Mouse (Mus musculus): Measurements from ENCODE around the gene Snx27.

Gene Snx27

GRCm38 (mm10) chr3:94582456-94582891 is at the start of gene Snx27:
TSS of gene Snx27 (minus strand) at chr3:94582716.
- peak; percentile 83 to 85 for DNase-seq (ENCODE audit: low spot score in 2 of 2)

DNA sequence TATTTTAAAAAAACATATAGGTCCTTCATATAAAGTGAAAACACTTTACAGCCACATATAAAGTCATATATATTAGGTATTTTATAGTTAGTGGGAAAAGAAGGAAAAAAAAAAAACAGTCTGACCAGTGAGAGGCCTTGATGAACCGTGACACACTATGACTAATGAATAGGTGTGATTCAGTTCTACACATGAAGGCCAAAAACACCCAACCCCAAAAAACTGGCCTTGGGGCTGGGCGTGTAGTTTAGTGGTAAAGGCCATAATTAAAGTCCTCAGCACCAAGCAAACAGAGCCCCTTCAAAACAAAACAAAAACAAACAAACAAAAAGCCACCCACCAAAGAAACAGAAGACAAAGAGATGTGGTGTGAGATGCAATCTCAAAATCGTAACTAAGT is 47.4 kb upstream of the Snx27 start:
- no peak for DNase-seq (ENCODE audit: low spot score in 2 of 2)

GRCm38 (mm10) chr3:94628712-94629111 is 46.2 kb upstream of the Snx27 start:
- no peak for DNase-seq (ENCODE audit: low spot score in 2 of 2)

GRCm38 (mm10) chr3:94624281-94624680 is 41.8 kb upstream of the Snx27 start:
- no peak for DNase-seq (ENCODE audit: low spot score in 2 of 2)

DNA sequence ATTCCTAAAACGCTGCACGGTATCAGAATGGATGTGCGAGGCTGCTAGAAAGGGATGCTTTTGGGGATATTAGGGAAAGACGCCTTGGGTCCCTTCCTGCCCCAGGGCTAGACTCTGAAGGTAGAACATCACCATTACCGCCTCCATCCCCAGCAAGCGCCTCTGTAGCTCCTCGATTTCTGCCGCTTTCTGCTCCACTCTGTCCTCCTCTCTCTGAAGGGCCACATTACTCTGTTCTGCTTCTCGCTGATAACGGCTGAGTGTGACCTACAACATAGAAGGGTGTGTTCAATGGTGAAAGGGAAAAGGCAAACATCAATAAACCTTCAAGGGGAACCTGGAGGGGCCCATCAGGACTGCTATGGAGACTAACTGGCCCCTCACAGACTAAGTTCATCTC is 40.0 kb upstream of the Snx27 start:
- no peak for DNase-seq (ENCODE audit: low spot score in 2 of 2)

- no peak for DNase-seq (ENCODE audit: low spot score in 2 of 2)
Measured at GRCm38 (mm10) chr3:94621740-94622507, 39.4 kb upstream of the Snx27 start.

DNA sequence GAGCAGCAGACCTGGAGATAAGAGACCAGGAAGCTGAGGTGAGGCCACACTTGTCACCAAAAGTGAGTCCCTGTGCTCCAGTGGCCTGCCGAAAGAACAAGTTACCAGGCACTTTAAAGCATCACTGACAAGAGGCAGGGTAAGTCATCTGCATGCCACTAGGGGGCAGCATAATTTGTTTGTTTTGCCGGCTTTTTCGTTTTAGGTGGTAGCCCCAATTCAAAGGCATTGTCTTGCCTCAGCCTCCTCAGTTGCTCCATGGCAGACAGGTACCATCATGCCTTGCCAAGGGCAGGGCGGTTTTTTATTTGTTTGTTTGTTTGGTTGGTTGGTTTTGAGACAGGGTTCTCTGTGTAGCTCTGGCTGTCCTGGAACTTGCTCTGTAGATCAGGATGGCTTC is 34.2 kb upstream of the Snx27 start:
- peak; percentile 39 to 67 for DNase-seq (ENCODE audit: low spot score in 2 of 2)

- DNase-seq (ENCODE audit: low spot score in 2 of 2), result no peak
Measured at GRCm38 (mm10) chr3:94613258-94613878, 30.9 kb upstream of the Snx27 start.

GRCm38 (mm10) chr3:94612274-94612673 is 29.8 kb upstream of the Snx27 start:
- no peak for DNase-seq (ENCODE audit: low spot score in 2 of 2)

DNA sequence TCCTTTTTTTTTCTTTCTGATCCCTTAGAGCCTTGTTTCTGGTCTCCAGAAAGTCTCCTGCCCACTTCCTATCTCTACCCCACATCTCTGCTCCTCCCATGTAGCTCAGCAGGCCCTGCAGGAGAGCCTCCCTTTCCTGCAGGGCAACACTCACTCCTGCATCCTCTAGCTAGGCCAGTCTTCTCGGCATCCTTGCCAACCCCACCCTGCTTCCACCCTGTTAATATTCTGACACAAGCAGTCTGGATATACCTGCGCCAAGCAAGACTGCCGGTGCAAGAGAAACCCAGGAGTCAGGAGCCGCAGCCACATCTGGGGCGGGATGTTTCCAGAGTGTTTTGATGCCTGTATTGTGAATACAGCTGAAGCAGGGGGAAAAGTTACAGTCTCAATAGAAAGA is 29.3 kb upstream of the Snx27 start:
- no peak for DNase-seq (ENCODE audit: low spot score in 2 of 2)

GRCm38 (mm10) chr3:94611343-94611742 is 28.8 kb upstream of the Snx27 start:
- DNase-seq (ENCODE audit: low spot score in 2 of 2), result no peak

- DNase-seq (ENCODE audit: low spot score in 2 of 2), result no peak
Measured at GRCm38 (mm10) chr3:94610581-94610980, 28.1 kb upstream of the Snx27 start.

DNA sequence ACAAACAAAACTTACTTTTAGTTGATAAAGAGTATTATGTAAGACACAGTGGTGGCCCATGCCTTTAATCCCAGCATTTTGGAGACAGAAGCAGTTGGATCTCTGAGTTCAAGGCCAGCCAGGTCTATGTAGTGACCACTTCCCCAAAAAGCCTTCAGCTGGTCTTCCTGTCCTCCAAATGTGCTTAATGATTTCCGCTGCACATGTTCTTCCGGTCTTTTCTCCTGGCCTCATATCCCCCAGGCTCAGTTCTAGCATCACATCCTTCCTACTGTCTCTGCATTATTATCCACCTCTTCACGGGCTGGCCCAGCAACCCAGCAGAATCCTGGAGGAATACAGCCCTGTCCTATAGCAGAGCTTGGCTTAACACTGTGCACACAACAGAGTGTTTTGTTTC is 27.1 kb upstream of the Snx27 start:
- DNase-seq (ENCODE audit: low spot score in 2 of 2), result no peak

DNA sequence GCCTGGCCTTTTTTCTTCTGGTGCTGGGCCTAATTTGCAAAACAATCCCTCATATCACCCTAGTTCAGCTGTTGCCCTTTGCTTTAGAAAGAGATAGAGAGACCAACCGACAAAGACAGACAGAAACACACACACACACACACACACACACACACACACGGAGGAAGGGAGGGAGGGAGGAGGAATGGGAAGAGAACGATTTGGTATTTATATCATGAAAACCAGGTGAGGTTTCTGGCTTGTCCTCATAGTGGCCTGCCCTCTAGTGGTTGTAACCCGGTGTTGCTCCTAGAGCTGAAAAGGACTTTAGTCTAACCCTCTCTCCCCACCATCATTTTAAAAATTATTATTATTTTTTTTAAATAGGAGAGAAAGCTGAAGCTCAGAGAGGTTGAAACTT is 19.4 kb upstream of the Snx27 start:
- peak in 1 of 2 experiments; percentile 74 for DNase-seq (ENCODE audit: low spot score in 2 of 2)

DNA sequence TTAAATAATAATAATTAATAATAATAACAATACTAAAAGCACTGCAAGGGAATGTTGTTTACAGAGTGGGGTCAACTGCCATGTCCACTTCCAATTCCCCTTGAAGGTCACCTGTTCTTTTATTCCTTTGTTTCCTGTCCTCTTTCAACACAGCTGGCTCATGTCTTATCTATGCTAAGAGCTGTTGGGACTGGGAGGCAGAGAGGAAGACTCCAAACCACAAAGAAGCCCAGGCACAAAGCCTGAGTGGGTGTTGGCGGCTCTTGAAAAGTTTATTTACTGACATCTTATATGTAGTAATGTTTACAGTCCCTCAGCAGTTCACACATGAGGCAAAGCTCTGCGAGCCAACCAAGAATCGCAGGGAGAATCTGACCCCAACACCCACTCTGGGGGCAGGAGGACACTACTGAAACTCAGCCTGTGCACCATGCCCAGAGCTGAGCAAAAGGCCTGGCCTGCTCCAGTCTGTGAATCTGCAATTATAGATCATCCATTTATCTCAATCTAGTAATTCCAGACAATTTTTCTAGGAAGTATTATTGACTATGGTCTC is 14.8 kb upstream of the Snx27 start:
- DNase-seq (ENCODE audit: low spot score in 2 of 2), result no peak

- DNase-seq (ENCODE audit: low spot score in 2 of 2), result no peak
Measured at GRCm38 (mm10) chr3:94595871-94596287, 13.4 kb upstream of the Snx27 start.

DNA sequence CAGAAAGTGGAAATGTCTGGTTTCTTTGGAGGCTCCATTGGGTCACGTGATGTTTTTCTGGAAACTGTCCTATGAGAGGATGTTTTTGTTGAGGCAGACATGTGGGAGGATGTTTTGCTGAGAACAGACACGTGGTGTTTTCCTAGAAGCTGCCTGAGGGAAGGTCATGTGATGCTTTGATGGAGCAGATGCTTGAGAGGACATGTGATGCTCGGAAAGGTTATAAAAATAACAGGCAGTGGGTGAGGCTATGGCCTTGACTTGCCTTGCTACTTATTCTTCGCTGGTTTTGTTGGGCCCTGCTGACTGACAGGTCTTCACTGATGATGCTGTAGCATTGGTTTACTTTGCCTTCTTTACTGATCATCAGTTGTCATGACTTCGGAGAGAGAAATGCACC is 8.6 kb upstream of the Snx27 start:
- DNase-seq (ENCODE audit: low spot score in 2 of 2), result no peak

DNA sequence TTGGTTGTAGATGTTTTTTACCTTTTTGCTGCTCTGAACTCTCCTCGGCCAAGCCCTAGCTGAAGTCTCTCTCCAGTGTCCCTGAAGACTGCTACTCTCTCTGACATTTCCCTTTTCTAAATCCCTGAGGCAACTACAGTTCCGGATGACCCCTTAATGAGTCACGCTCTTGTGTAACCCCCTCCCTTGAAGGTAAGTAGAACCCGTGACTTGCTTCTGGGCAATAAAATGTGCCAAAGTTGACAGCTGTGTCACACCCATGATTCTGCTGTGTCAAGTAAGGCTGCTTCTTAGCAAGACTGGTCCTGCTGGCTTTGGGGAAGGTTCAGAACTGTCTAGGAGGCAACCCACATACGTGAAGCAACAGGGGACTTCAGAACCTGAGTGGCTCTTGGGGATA is 5.4 kb upstream of the Snx27 start:
- no peak for DNase-seq (ENCODE audit: low spot score in 2 of 2)

GRCm38 (mm10) chr3:94582944-94583343 is 428 bp upstream of the Snx27 start:
- DNase-seq (ENCODE audit: low spot score in 2 of 2), result no peak

GRCm38 (mm10) chr3:94581793-94582455 is 592 bp downstream of the Snx27 start:
- peak in 1 of 2 experiments; percentile 72 for DNase-seq (ENCODE audit: low spot score in 2 of 2)

DNA sequence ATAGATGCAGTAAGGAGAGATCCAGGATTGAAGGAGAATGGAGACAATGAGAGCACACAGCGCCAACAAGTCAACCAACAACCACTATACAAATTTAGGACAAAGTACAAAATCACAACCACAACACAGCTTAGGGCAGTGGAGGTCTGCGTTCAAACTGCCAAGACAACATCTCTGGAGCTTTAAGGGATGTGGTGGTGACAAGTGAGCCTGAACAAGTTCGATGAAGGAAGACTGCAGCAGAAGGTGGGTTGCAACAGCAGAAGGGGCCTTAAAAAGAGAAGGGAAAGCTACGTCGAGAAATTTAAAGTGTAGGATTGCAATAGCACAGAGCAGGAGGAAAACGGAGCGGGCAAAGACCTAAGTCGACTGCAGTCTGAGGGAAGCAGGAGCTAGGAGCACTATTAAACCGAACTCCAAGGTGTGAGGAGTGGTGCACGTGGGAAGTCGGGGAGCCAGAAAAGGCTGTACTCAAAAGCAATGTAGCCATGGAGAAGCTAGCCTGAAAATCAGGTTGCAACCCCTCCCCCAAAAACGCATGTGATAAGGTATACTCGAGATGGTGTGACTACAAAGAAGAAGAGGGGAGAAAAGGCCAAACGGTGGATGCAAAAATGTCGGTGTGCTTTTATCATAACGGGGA is 1.3 kb downstream of the Snx27 start:
- peak; percentile 17 to 18 for DNase-seq (ENCODE audit: low spot score in 2 of 2)

DNA sequence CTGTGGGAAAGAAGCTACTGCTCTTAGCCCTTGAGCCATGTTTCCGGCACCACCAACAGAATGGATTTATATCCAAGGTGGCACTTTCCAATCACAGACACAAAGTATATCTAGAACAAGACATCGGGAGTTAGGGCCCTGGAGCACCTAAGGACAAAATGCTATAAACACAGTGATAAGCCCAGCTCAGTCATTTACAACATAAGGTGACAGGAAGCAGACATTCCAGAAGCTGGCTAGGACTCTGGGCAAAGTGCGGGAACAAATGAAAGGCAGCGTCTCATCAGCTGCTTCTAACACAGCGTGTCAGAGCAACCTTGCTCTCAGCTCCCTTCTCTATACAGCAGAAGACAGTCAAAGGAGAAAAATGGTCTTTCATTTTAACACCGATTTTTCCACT is 8.0 kb downstream of the Snx27 start:
- DNase-seq (ENCODE audit: low spot score in 2 of 2), result no peak

All from spleen, postnatal 10 days (tissue).